Comparison of ENCODE assay signal across 11 mouse cellular contexts in genomic region chr6:66981864-66982263, GRCm38 (mm10). TPM values are rescaled to one million over a fixed set of nuclear protein-coding genes. Genes with fewer than 3 reads are reported as not detected.
A peak's percentile ranks its signal among the peaks of the same experiment; 100 is the strongest.
DNase-seq lines count a peak whose midpoint lies in the region; ATAC-seq lines count a peak whose summit lies in the region.
"Had no signal": no experiment of that assay in that cellular context is flagged by ENCODE, and none has a peak within 500 bp of the region (broad histone marks: within the 10 kb centered on the region; RNA-seq: fewer than 3 reads in every experiment).

No protein-coding gene starts in this region.

- no peak overlapping the region for H3K27ac ChIP-seq in kidney, embryonic 14.5 days (ENCODE audit: low read depth, low read length)
- H3K27ac ChIP-seq: limb, embryonic 12.5 days; lung, embryonic 15.5 days had no signal

- H3K4me3 ChIP-seq in kidney, embryonic 14.5 days (ENCODE audit: low read length) = no peak overlapping the region
- H3K4me3 ChIP-seq: limb, embryonic 12.5 days; lung, embryonic 15.5 days had no signal

- intact Hi-C loops in heart, postnatal 10 days (cut with DNase I) = no loop called here

- H3K36me3 ChIP-seq in kidney, embryonic 14.5 days (ENCODE audit: control insufficient read depth, insufficient read depth, low read length) = no peaks in the 10 kb centered on the region
- H3K36me3 ChIP-seq: G1E; limb, embryonic 12.5 days; lung, embryonic 15.5 days had no signal

- 0 out of 2 replicates have a peak, but pooled peaks cover 3% of the 10 kb centered on the region for H3K4me1 ChIP-seq in kidney, embryonic 14.5 days (ENCODE audit: control insufficient read depth, insufficient read depth, low read length)
- H3K4me1 ChIP-seq: lung, embryonic 15.5 days had no signal

- H3K9me3 ChIP-seq in kidney, embryonic 14.5 days (ENCODE audit: control insufficient read depth, low read length) = no peaks in the 10 kb centered on the region
- H3K9me3 ChIP-seq: G1E; limb, embryonic 12.5 days; lung, embryonic 15.5 days had no signal

- peak; percentile 74 for DNase-seq in adrenal gland, adult 8-10 months
- no peak for DNase-seq in adrenal gland, adult 18-20 months (ENCODE audit: low spot score in 2 of 2)
- peak; percentile 80 for DNase-seq in kidney, adult 9 months
- peak; percentile 71 for DNase-seq in cerebellum, adult 9-10 months
- DNase-seq in heart, postnatal 10 days = peak; percentile 67 to 75
- no peak for DNase-seq in lung, postnatal 10 days
- no peak for DNase-seq in right cerebral cortex, adult 2 months (ENCODE audit: low spot score in 2 of 2)

- no peak overlapping the region for H3K4me2 ChIP-seq in kidney, embryonic 14.5 days (replicated peaks; ENCODE audit: low read depth, low read length)
- H3K4me2 ChIP-seq: limb, embryonic 12.5 days; lung, embryonic 15.5 days had no signal

- 81% methylated on average over 1 of the region's 1 CpGs for WGBS in kidney, embryonic 14.5 days

- H3K27me3 ChIP-seq in kidney, embryonic 14.5 days (ENCODE audit: control insufficient read depth, insufficient read depth, low read length) = no peaks in the 10 kb centered on the region
- H3K27me3 ChIP-seq: limb, embryonic 12.5 days; lung, embryonic 15.5 days had no signal

- H3K9ac ChIP-seq in kidney, embryonic 14.5 days (ENCODE audit: low read depth, low read length) = no peak overlapping the region
- H3K9ac ChIP-seq: limb, embryonic 12.5 days; lung, embryonic 15.5 days had no signal

- no peak for ATAC-seq in kidney, embryonic 14.5 days (ENCODE audit: low FRiP score, low TSS enrichment)

RNA-seq across cellular contexts. Expression of gene Gadd45a, which starts 55.4 kb away (rescaled TPM):
- total RNA-seq in adrenal gland, adult 8-10 months (2022) = 10 to 100 TPM; 16.4 to 36.1 (median 22.2) TPM
- total RNA-seq in adrenal gland, adult 18-20 months (2021) = 10 to 100 TPM; 10.6 to 27.8 TPM
- 29.3 and 36.0 TPM in 2 replicates for polyA plus RNA-seq in kidney, embryonic 14.5 days (2014; fragmentation: Nextera tagmentation; extraction: Ambion mirVana)
- total RNA-seq in heart, postnatal 10 days (2021) = 10 to 100 TPM; 16.8 to 19.3 TPM

Comparison
In these comparisons a context has a peak if more than half of its experiments do, and no peak if none do; other contexts are left out.
1. DNase-seq: peak in adrenal gland, adult 8-10 months (single experiment), kidney, adult 9 months (single experiment), cerebellum, adult 9-10 months (single experiment) and heart, postnatal 10 days (2 of 2); none in adrenal gland, adult 18-20 months (0 of 2), lung, postnatal 10 days (single experiment) and right cerebral cortex, adult 2 months (0 of 2).